Mouse (Mus musculus) kidney, postnatal 36 days (tissue): ENCODE results near the gene Anp32a.
A peak's percentile ranks its signal among the peaks of the same experiment; 100 is the strongest.

Experiments used
- DNase-seq, 2 experiments: peaks; one replicate each; pipeline ENCODE4 v3.0.0; 2021 to 2022; ENCODE audit warnings: mixed read lengths in 2 of 2

Gene Anp32a

GRCm38 (mm10) chr9:62418742-62419141, 77.6 kb downstream of the Anp32a start:
- no peak for DNase-seq

DNA sequence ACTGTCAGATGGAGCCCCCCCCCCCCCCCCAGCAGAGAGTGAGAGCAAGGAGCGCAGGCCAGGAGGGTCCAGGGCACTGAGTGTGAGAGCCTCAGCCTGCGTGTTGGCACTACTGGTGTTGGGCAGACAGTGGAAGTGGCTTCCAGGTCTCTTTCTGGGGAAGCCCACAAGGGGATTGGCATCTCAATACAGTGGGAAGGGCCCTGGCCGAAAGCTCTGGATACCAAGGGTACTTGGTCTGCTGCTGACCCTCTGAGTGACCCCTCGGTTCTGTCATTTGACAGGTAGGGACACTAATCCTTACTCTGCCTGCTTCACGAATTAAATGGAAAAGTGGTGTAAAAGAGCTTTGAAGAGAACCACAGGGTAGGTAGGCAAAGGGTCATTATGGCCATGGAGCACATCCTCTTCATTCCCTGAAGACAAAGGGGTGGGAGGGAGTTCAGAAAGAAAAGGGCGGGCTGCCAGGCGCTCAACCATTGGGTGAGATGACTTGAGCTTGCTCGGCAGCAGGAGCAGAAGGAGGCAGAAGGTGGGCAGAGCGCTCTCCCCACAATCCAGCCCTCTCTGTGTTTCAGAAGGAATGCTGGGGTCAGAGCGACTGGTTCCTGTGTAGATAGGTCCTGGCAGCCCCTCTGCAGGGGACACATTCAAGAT, 79.3 kb downstream of the Anp32a start:
- peak; percentile 45 to 63 for DNase-seq

GRCm38 (mm10) chr9:62421027-62421426, 79.9 kb downstream of the Anp32a start:
- DNase-seq: peak; percentile 92

DNA sequence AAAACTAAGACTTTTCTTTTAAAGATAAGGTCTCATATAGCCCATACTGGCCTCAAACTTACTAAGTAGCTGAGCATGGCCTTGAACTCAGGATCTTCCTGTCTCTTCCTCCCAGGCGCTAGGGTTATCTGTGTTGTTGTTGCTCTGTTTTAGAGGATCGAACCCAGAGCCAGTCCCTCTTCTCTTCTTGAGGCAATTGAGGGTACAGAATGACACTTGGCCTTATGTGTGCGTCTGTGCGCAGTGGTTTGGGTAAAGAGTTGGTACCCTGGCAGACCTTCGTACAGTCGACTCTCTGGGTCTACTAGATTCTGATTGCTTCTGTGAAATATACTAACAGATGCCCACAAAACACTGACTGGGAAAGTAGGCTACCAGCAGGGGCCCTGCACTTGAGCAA, 80.8 kb downstream of the Anp32a start:
- no peak for DNase-seq

- DNase-seq: no peak
Observed at GRCm38 (mm10) chr9:62422926-62423325, 81.8 kb downstream of the Anp32a start.

DNA sequence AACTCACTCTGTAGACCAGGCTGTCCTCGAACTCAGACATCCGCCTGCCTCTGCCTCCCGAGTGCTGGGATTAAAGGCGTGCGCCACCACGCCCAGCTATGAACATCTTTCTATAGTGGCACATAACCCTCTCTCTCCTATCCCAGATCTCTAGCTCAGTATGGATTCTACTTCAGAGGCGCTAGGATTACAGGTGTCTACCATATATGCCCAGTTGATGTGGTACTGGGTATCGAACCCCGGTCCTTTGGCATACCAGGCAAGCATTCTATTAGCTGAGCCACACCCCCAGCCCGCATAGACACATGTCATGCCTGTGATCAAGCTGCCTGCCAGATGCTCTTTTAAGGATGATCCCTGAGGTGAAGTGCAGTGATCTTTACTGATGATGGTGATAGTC, 82.8 kb downstream of the Anp32a start:
- DNase-seq: no peak

- DNase-seq: peak; percentile 50 to 58
Observed at GRCm38 (mm10) chr9:62425265-62425664, 84.2 kb downstream of the Anp32a start.

DNA sequence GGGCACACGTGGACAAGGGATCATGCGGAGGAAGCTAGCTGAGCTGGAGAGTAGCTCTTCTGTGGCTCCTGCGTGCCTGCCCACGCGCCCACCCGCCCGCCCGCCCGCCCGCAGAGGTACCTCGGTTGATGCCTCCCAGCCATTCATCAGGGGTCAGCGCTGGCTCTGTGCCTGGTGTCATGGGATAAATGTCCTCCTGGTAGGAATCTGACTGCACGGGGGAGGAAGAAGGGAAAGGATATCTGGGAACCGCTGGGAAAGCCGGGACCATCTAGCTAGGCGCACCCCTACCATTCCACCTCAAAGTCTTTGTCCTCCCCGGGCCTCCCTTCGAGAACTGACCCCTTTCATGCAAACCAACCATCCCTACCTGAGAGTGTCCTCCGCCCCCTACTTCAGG, 84.9 kb downstream of the Anp32a start:
- peak; percentile 28 to 55 for DNase-seq

DNA sequence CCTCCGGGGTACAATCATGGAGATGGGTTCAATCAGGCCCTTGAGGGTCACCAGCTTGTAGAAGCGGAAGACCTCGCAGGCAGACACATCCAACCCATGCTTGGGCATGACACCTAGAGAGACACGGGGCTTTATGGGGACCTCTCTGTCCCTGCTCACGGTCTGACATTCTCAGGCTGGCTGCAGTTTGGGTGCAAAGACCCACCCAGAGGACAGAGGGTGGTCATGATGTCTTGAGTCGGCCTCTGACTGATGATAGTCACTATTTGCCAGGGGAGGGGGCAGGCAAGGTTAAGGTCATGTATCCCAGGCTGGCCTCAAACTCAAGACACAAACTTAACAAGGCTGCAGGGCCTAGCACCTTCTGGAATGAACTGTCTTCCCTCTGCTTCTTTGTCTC, 85.4 kb downstream of the Anp32a start:
- DNase-seq: no peak

GRCm38 (mm10) chr9:62427010-62427409, 85.9 kb downstream of the Anp32a start:
- peak; percentile 79 to 85 for DNase-seq
